Mouse (Mus musculus) heart, embryonic 13.5 days (tissue): ENCODE results near the gene Mat1a. TPM values are rescaled to one million over a fixed set of nuclear protein-coding genes. Genes with fewer than 3 reads are reported as not detected.

ENCODE experiments used
- ATAC-seq: fragments of 200-750 bp; cut with Nextera tagmentation; 2 replicates; pipeline ENCODE4 v1.8.0; 2017; ENCODE audit warnings: moderate TSS enrichment; ENCODE audit not compliant: insufficient number of reproducible peaks, low FRiP score, low TSS enrichment; ENCODE audit errors: extremely low read depth
- H3K27ac ChIP-seq: fragments of 300-500 bp; sonication (generic); replicated peaks from 2 replicates; pipeline ENCODE4 v1.5.1; 2015; ENCODE audit warnings: moderate library complexity, mild to moderate bottlenecking, inconsistent platforms
- H3K27me3 ChIP-seq: fragments of 300-500 bp; sonication (generic); replicated peaks from 2 replicates; pipeline ENCODE4 v1.6.1; 2015; ENCODE audit warnings: mild to moderate bottlenecking, inconsistent platforms
- H3K36me3 ChIP-seq: fragments of 300-500 bp; sonication (generic); 2 replicates; pipeline ENCODE4 v1.6.1; 2015; ENCODE audit warnings: mild to moderate bottlenecking, inconsistent platforms
- H3K4me1 ChIP-seq: fragments of 300-500 bp; sonication (generic); 2 replicates; pipeline ENCODE4 v1.6.1; 2015; ENCODE audit warnings: inconsistent platforms
- H3K4me2 ChIP-seq: fragments of 300-500 bp; sonication (generic); 2 replicates; pipeline ENCODE4 v1.6.1; 2015; ENCODE audit warnings: inconsistent platforms, mild to moderate bottlenecking, moderate library complexity
- H3K4me3 ChIP-seq: fragments of 300-500 bp; sonication (generic); 2 replicates; pipeline ENCODE4 v1.5.1; 2015; ENCODE audit warnings: moderate library complexity, mild to moderate bottlenecking, inconsistent platforms
- H3K9ac ChIP-seq: fragments of 300-500 bp; sonication (generic); 2 replicates; pipeline ENCODE4 v1.6.1; 2015; ENCODE audit warnings: inconsistent platforms, mild to moderate bottlenecking, moderate library complexity
- H3K9me3 ChIP-seq: fragments of 300-500 bp; sonication (generic); 2 replicates; pipeline ENCODE4 v1.6.1; 2016; ENCODE audit warnings: inconsistent platforms
- WGBS: fragments of 180-500 bp; shearing (Covaris S2); methylation state at CpG from one replicate; pipeline ENCODE4 v1.1.7; 2015; ENCODE audit warnings: mixed read lengths; 5-methylcytosine and 5-hydroxymethylcytosine counted together
- polyA plus RNA-seq: library from polyadenylated mRNA; unstranded; fragments of >200 nt; fragmentation: Nextera tagmentation; extraction: Ambion mirVana; gene quantifications from 2 replicates; pipeline ENCODE4 v1.2.1, GENCODE M21; 2015

The Mat1a gene
- polyA plus RNA-seq = 0.31 and 0.50 TPM in 2 replicates

GRCm38 (mm10) chr14:41104853-41105444, at the start of gene Mat1a:
Mat1a (plus strand) TSS chr14:41105035.
- H3K9me3 ChIP-seq = no peaks in the 10 kb centered on the region
- no peaks in the 10 kb centered on the region for H3K36me3 ChIP-seq
- no peak for ATAC-seq
- no peaks in the 10 kb centered on the region for H3K27me3 ChIP-seq
- H3K4me2 ChIP-seq = peak within 1 kb of the TSS; percentile 63
- 46% methylated on average over 10 of the region's 10 CpGs for WGBS
- no peak within 1 kb of the TSS for H3K27ac ChIP-seq
- peak within 1 kb of the TSS; percentile 29 for H3K4me3 ChIP-seq
- peaks cover 8% of the 10 kb centered on the region; the same call in 1 of the 2 replicates for H3K4me1 ChIP-seq
- H3K9ac ChIP-seq = no peak within 1 kb of the TSS

- Histone ChIP-seq H3K4me2 (no peak overlapping the region), H3K4me1 (peaks cover 13% of the 10 kb centered on the region), H3K9ac (no peak overlapping the region), H3K4me3 (no peak overlapping the region), H3K27me3 (no peaks in the 10 kb centered on the region), H3K36me3 (no peaks in the 10 kb centered on the region), H3K9me3 (no peaks in the 10 kb centered on the region), H3K27ac (0 out of 2 replicates have a peak overlapping the region, but pooled peaks have one; percentile 39)
- ATAC-seq = no peak; the same call in 1 of the 2 replicates
- 0% methylated on average over 2 of the region's 2 CpGs for WGBS
Measured at GRCm38 (mm10) chr14:41065168-41065567, 39.7 kb upstream of the Mat1a start.

- H3K36me3 ChIP-seq = no peaks in the 10 kb centered on the region
- no peak overlapping the region for H3K4me3 ChIP-seq
- H3K27me3 ChIP-seq = 0 out of 2 replicates have a peak, but pooled peaks cover under 1% of the 10 kb centered on the region
- no peak for ATAC-seq
- H3K4me1 ChIP-seq = peaks cover 13% of the 10 kb centered on the region
- H3K4me2 ChIP-seq = no peak overlapping the region
- no peaks in the 10 kb centered on the region for H3K9me3 ChIP-seq
- 16% methylated on average over 1 of the region's 1 CpGs for WGBS
- no peak overlapping the region for H3K9ac ChIP-seq
- no peak overlapping the region for H3K27ac ChIP-seq
Measured at GRCm38 (mm10) chr14:41066416-41066815, 38.4 kb upstream of the Mat1a start.

GRCm38 (mm10) chr14:41069108-41069507, 35.7 kb upstream of the Mat1a start, which contains the start of gene Dydc2:
Dydc2 (minus strand) TSS chr14:41069208.
- no peak within 1 kb of the TSS for H3K4me3 ChIP-seq
- H3K4me2 ChIP-seq = no peak within 1 kb of the TSS
- no peaks in the 10 kb centered on the region for H3K36me3 ChIP-seq
- ATAC-seq = no peak
- no peak within 1 kb of the TSS for H3K9ac ChIP-seq
- no peaks in the 10 kb centered on the region for H3K9me3 ChIP-seq
- no peak within 1 kb of the TSS for H3K27ac ChIP-seq
- 0 out of 2 replicates have a peak, but pooled peaks cover 7% of the 10 kb centered on the region for H3K27me3 ChIP-seq
- peaks cover 20% of the 10 kb centered on the region for H3K4me1 ChIP-seq

GRCm38 (mm10) chr14:41070343-41070742, 34.5 kb upstream of the Mat1a start:
- Histone ChIP-seq H3K9ac (no peak overlapping the region), H3K36me3 (no peaks in the 10 kb centered on the region), H3K4me2 (no peak overlapping the region), H3K27me3 (0 out of 2 replicates have a peak, but pooled peaks cover 7% of the 10 kb centered on the region), H3K4me1 (peaks cover 12% of the 10 kb centered on the region), H3K9me3 (no peaks in the 10 kb centered on the region), H3K4me3 (no peak overlapping the region), H3K27ac (no peak overlapping the region)
- WGBS = 61% methylated on average over 3 of the region's 3 CpGs
- no peak for ATAC-seq

GRCm38 (mm10) chr14:41072229-41072943, 32.4 kb upstream of the Mat1a start, which contains the start of gene Dydc1:
Dydc1 (plus strand) TSS chr14:41072911.
- Histone ChIP-seq H3K4me2 (peak within 1 kb of the TSS; percentile 80), H3K9ac (peak within 1 kb of the TSS; percentile 37), H3K36me3 (no peaks in the 10 kb centered on the region), H3K27ac (no peak within 1 kb of the TSS), H3K9me3 (no peaks in the 10 kb centered on the region), H3K27me3 (0 out of 2 replicates have a peak, but pooled peaks cover 7% of the 10 kb centered on the region), H3K4me3 (peak within 1 kb of the TSS; percentile 51), H3K4me1 (peaks cover 6% of the 10 kb centered on the region)
- 13% methylated on average over 23 of the region's 23 CpGs for WGBS
- no peak for ATAC-seq

GRCm38 (mm10) chr14:41072944-41073275, 31.9 kb upstream of the Mat1a start:
- Histone ChIP-seq H3K27ac (no peak overlapping the region), H3K4me2 (peak overlapping the region; percentile 80), H3K4me3 (peak overlapping the region; percentile 51), H3K4me1 (peaks cover 6% of the 10 kb centered on the region), H3K36me3 (no peaks in the 10 kb centered on the region), H3K9ac (peak overlapping the region; percentile 37), H3K9me3 (no peaks in the 10 kb centered on the region), H3K27me3 (0 out of 2 replicates have a peak, but pooled peaks cover 7% of the 10 kb centered on the region)
- 4% methylated on average over 8 of the region's 8 CpGs for WGBS
- ATAC-seq = no peak

GRCm38 (mm10) chr14:41082408-41082807, 22.4 kb upstream of the Mat1a start:
- Histone ChIP-seq H3K36me3 (no peaks in the 10 kb centered on the region), H3K4me3 (no peak overlapping the region), H3K9ac (no peak overlapping the region), H3K27me3 (no peaks in the 10 kb centered on the region), H3K9me3 (no peaks in the 10 kb centered on the region), H3K4me1 (peaks cover 10% of the 10 kb centered on the region), H3K4me2 (no peak overlapping the region), H3K27ac (no peak overlapping the region)
- ATAC-seq = no peak
- 81% methylated on average over 2 of the region's 2 CpGs for WGBS

- Histone ChIP-seq H3K27me3 (no peaks in the 10 kb centered on the region), H3K4me1 (no peaks in the 10 kb centered on the region), H3K27ac (no peak overlapping the region), H3K4me3 (no peak overlapping the region), H3K4me2 (no peak overlapping the region), H3K36me3 (no peaks in the 10 kb centered on the region), H3K9ac (no peak overlapping the region), H3K9me3 (no peaks in the 10 kb centered on the region)
- ATAC-seq = no peak
- 76% methylated on average over 1 of the region's 1 CpGs for WGBS
Measured at GRCm38 (mm10) chr14:41087509-41087908, 17.3 kb upstream of the Mat1a start.

GRCm38 (mm10) chr14:41090777-41091176, 14.1 kb upstream of the Mat1a start:
- Histone ChIP-seq H3K4me1 (no peaks in the 10 kb centered on the region), H3K4me3 (no peak overlapping the region), H3K27me3 (no peaks in the 10 kb centered on the region), H3K36me3 (no peaks in the 10 kb centered on the region), H3K4me2 (no peak overlapping the region), H3K9me3 (no peaks in the 10 kb centered on the region), H3K27ac (no peak overlapping the region), H3K9ac (no peak overlapping the region)
- WGBS = 41% methylated on average over 8 of the region's 8 CpGs
- ATAC-seq = no peak

GRCm38 (mm10) chr14:41094114-41094513, 10.7 kb upstream of the Mat1a start:
- Histone ChIP-seq H3K9ac (no peak overlapping the region), H3K36me3 (no peaks in the 10 kb centered on the region), H3K4me2 (no peak overlapping the region), H3K4me1 (no peaks in the 10 kb centered on the region), H3K27me3 (no peaks in the 10 kb centered on the region), H3K9me3 (no peaks in the 10 kb centered on the region), H3K4me3 (no peak overlapping the region), H3K27ac (no peak overlapping the region)
- 29% methylated on average over 1 of the region's 1 CpGs for WGBS
- ATAC-seq = no peak
